Mouse (Mus musculus): ENCODE measurements around the gene Chpf.

Gene Chpf

GRCm38 (mm10) chr1:75438782-75439181 lies 40.3 kb downstream of the Chpf start:
- DNase-seq = no peak

GRCm38 (mm10) chr1:75435475-75436328 lies 43.4 kb downstream of the Chpf start, which contains the start of gene Gmppa:
TSS of gene Gmppa (plus strand) at chr1:75435930.
- DNase-seq = peak; percentile 86

- peak; percentile 32 for DNase-seq
These were observed 53.2 kb downstream of the Chpf start for GRCm38 (mm10) chr1:75425796-75426471.
